Comparison of ENCODE assay signal across 12 mouse cellular contexts in genomic region chr10:84819669-84820068, GRCm38 (mm10).
A peak's percentile ranks its signal among the peaks of the same experiment; 100 is the strongest.
DNase-seq lines count a peak whose midpoint lies in the region.
"Had no signal": no experiment of that assay in that cellular context is flagged by ENCODE, and none has a peak within 500 bp of the region (broad histone marks: within the 10 kb centered on the region; RNA-seq: fewer than 3 reads in every experiment).

No protein-coding gene starts in this region.

- DNase-seq in cerebellum, adult 18-20 months: peak; percentile 14 to 16
- no peak for DNase-seq in cerebellum, adult 8-10 months
- peak; percentile 19 to 27 for DNase-seq in layer of hippocampus, adult 8-10 months (ENCODE audit: low spot score in 2 of 2)
- DNase-seq in layer of hippocampus, postnatal 10 days (ENCODE audit: low spot score in 2 of 2): no peak
- DNase-seq in thymus, postnatal 4 days: peak; percentile 18
- no peak for DNase-seq in thymus, postnatal 10 days (ENCODE audit: low spot score in 2 of 2)
- no peak for DNase-seq in testis, postnatal 14 days (ENCODE audit: low spot score)
- no peak for DNase-seq in heart, postnatal 14 days
- DNase-seq: cerebellum, adult 9-11 months; gastrocnemius, postnatal 25 days; kidney, adult 9 months; kidney, postnatal 4 days had no signal

- intact Hi-C loops in heart, postnatal 14 days (cut with DNase I): no loop called here

Comparison
In these comparisons a context has a peak if more than half of its experiments do, and no peak if none do; other contexts are left out.
1. DNase-seq: peak in cerebellum, adult 18-20 months (2 of 2), layer of hippocampus, adult 8-10 months (2 of 2) and thymus, postnatal 4 days (single experiment); none in cerebellum, adult 8-10 months (single experiment), layer of hippocampus, postnatal 10 days (0 of 2), thymus, postnatal 10 days (0 of 2), testis, postnatal 14 days (single experiment) and heart, postnatal 14 days (0 of 2).